Mouse (Mus musculus) urinary bladder, adult 18-20 months (tissue): ENCODE measurements around the gene Tfap2b.

Source experiments
- DNase-seq, 2 experiments: peaks; one replicate each; pipeline ENCODE4 v3.0.0; 2022; ENCODE audit warnings: low spot score in 2 of 2, mixed read lengths in 2 of 2

Gene Tfap2b

GRCm38 (mm10) chr1:19208641-19209358, at the start of gene Tfap2b:
TSS of gene Tfap2b (plus strand) at chr1:19208914.
- no peak for DNase-seq

DNA sequence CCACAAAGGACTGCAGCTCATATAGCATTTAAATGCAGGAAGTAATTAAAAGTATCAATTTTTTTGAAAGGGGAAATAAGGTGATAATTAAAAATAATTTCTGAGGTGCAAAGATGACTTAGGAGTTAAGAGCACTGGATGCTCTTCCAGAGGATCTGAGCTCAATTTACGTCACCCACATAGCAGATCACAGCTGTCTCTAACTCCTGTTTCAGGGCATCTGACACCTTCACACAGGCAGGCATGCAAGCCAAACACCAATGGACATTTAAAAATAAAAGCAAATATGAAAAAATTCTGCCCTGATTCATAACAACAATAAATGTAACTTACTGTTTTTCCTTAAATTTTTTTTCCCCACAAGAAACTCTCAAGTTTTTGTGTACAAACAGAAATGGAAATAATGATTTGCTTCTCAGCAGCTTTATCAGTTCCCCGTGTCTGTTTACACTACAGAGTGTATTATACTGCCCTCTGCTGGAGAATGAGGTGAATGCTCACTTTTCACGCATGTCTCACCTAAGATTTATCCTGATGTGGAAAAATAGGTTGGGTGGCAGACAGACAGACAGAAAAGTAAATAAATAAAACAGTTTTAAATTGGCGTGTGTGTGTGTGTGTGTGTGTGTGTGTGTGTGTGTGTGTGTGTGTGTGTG, 29.8 kb upstream of the Tfap2b start:
- no peak for DNase-seq

DNA sequence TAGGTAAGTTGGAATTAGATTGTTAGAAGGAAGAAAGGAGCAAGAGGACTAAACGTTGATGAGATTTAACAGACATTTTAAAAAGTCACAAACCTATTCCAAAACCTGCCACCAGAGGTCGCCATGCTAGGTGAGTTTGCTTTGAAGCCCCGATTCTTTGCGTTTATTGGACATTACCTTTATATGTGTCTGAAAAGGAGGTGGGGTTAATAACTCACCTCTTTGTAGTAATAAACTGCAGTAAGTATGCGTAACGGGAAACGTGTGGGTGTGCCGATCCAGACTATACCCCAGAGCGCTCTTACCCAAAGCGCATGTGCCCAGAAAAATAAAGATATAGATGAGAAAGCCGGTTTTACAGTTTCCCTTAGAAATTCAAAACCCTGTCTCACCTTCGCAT, 3.1 kb upstream of the Tfap2b start:
- DNase-seq: no peak

DNA sequence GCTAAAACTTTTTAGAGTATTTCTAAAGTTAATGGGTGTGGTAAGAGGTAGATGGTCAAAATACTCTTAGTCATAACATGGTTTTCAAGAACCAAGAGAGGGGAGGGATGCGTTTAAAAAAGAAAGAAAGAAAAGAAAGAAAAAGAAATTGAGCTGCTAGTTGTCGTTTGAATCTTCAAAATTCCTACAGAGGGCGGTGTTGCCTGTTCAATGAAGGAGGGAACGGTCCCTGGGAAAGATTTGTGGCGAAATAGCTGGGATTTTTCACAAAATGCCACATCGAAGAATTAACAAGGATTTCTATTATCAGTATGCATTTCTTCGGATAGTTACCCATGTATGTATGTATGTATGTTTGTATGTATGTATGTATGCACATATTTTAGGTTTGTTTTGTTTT, 2.5 kb upstream of the Tfap2b start:
- no peak for DNase-seq

DNA sequence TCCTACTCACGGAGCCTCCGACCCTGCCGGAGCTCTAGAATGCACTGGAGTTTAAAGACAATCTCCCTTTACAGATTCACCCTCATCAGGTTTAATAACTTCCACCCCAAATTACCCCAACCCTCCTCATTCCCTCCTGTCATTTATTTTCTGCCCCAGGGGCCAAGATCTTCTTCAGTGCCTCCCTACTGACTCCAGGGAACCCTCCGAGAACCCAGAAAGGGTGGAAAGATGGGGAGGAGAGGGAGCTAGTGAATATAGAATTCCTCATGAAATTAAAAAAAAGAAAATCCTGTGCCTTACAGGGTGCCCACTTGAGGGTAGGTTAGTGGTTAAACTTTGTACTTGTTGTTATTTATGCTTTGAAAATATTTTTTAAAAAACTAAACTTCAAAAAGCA, 1.1 kb upstream of the Tfap2b start:
- no peak for DNase-seq

DNA sequence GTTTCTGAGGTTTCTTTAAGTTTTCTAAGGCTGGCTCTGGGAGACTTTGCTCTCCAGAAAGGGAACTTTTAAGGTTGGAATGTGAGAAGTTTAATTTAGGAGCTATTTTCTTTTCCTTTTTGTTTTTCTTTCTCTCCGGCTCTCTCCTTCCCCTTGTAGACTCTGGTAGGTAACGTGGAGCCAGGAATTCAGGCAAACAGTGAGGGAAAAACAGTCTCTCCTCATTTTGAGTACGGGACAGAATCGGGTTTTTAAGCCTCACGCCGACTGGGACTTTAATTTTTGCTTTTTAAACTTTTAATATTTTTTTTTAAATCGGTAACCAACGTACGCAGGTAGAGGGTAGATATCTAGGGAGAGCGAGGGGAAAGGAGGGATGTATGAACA, 638 bp downstream of the Tfap2b start:
- DNase-seq: no peak

DNA sequence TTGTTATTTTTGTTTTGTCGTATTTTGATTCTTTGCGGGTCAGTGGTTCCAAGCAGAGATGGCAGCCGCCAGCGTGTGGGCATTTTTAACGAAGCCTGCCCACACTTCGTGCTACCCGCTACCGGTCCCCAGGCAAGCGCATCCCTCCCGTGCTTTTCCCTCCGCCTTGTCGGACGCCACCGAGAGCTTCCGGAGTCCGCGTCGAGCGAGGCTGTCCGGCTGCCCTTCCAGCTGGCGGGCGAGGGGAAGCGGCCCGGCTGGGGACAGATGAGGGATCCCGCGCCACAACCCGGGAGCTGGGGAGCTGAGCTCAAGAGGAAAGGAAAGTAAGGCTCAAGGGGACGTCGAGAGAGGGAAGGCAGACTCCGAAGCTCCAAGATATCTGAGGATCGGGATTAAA, 1.1 kb downstream of the Tfap2b start:
- no peak for DNase-seq

DNA sequence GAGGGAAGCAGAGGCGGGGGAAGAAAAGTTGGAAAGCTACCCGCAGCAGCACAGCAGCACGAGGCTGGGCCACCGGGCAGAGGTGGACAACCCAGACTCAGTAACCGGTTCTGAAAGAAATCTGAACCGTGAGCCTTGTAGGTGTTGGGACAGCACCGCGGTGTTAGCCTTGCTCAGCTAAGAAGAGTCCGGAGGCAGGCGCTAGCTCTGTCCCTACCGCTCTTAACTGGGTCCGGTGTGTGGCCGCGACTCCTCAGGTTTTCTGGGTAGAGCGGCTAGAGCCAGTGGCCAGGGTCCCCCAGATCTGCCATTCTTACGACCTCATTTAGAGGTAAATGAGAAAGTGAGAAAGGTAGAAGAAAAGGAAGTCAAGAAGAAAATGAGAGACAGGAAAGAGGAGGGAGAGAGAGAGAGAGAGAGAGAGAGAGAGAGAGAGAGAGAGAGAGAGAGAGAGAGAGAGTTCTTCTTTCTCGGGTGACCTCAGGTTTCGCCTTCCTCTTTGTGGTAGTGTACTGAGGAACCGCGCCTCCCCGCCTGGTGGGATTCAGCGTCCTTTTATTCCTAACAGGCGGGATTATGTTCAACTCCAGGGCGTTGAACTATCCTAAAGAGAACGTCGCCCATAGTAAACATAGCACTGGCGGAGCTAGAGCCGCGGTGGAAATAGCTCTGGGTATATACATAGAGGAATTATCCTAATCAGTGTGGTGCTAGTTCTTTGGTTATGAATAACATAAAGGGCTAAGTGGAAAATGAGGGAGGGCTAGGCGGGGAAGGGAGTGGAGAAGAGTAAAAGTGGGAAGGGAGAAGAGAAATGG, 1.7 kb downstream of the Tfap2b start:
- DNase-seq: no peak

- no peak for DNase-seq
Measured at GRCm38 (mm10) chr1:19211033-19211405, 2.3 kb downstream of the Tfap2b start.

- no peak for DNase-seq
Measured at GRCm38 (mm10) chr1:19211546-19212154, 2.9 kb downstream of the Tfap2b start.

DNA sequence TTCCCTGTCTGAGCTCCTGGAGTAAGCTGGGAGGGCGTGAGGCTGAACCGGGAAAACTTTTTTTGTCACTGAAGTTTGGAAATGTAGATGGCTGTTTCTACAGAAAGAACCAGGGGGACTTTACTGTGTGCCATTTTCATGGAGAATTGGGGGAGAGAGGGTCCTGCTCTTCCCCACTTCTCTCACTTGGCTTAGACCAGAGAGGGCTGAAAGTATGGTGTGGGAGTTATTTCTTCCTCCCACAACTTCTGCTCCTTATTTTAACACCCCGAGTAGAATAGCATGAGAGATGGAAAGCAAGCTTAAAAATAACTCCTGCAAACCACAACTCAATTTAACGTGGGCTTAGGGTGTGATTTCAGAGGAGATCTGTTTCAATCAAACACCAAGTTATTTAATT, 4.0 kb downstream of the Tfap2b start:
- no peak for DNase-seq

DNA sequence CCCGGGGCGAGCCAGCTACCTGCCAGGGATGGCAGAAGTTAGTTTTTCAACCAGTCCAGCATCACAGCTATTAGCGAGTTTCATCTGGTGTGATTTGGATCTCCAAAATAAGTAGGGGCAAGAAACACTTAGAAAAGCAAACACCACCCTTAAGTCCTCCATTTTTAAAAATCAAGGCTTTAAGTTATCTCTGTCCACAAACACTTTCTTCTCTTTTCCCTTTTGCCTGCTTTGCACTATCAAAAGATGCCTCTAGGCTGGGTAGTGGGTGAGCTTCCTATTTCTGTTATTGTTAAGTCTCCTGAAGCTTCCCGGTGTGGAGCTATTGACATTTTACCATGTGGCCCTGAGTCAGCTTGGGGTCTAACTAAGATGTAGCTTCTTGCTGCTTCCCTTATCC, 4.5 kb downstream of the Tfap2b start:
- DNase-seq: no peak

DNA sequence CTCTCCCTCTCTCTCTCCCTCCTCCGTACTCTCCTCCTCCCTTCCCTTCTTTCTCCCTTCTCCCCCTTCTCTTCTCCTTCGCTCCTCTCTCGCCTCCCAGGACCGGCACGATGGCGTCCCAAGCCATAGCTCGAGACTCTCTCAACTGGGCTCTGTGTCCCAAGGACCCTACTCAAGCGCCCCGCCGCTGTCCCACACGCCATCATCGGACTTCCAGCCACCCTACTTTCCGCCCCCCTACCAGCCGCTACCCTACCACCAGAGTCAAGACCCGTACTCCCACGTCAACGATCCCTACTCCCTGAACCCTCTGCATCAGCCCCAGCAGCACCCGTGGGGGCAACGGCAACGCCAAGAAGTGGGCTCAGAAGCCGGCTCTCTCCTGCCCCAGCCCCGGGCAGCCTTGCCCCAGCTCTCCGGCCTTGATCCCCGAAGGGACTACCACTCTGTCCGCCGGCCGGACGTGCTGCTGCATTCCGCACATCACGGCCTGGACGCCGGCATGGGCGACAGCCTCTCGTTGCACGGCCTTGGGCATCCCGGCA, 5.2 kb downstream of the Tfap2b start:
- DNase-seq: no peak

GRCm38 (mm10) chr1:19217391-19217790, 8.7 kb downstream of the Tfap2b start:
- DNase-seq: no peak

- no peak for DNase-seq
Measured at GRCm38 (mm10) chr1:19218221-19218620, 9.5 kb downstream of the Tfap2b start.

DNA sequence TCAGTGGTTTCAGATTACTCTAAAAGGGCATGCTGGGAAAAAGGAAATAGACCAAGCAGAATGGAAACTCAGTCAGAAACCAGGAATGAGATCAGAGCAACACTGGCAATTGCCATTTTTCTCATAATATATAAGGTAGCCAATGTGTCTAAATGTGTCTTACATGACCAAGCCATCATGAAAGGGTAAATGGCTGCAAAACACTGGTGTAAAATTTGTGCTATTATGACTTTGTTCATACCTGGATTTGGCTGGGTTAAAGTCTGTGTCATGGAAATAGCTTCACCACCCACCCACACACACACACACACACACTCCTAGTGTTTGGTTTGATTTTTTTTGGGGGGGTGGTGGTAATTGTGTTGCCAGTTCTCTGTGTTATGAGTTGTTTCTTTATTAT, 10.7 kb downstream of the Tfap2b start:
- DNase-seq: no peak

GRCm38 (mm10) chr1:19220564-19220963, 11.8 kb downstream of the Tfap2b start:
- no peak for DNase-seq

GRCm38 (mm10) chr1:19221601-19222000, 12.9 kb downstream of the Tfap2b start:
- DNase-seq: no peak

DNA sequence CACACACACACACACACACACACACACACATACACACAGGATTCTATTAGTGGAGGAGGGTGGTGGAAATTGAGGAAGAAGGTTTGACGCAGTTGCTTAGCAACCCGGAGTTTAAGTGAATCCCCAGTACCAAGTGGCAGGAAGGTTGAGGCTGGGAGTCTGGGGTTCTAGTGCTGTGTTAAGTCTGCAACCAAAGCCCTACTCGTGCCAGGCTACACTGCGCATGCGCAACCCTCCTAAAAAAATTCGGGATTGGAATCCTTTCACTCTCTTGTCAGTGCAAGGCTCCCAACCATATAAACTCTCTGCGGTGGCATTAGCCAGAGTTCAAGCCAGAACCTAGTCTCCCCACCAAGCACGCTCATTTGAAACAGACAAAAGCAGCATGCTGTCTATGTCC, 18.0 kb downstream of the Tfap2b start:
- DNase-seq: no peak

GRCm38 (mm10) chr1:19230926-19231573, 22.3 kb downstream of the Tfap2b start:
- no peak for DNase-seq

DNA sequence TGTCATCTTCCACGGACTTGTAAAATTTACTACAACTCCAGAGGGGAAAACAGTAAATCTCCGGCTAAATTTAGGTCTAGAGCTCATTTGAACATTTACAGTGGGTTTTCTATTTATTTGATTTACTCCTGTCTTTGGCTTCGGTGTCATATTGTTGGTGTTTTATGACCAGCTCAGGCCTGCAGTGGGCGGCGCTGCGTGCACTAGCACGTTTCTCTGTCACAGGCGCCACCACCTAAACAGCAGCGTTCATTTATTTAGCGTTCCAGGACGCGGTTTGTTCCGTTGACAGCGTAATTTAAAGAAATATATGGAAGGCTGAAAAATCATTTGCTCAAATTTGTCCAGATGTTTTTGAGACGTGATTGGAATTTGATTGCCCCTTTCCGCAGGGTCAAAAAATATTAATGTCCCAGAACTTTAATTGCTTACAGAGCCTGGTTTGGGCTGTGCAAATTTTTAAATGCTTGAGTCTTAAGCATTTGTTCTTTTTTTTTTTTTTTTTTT, 22.9 kb downstream of the Tfap2b start:
- no peak for DNase-seq
